Mouse (Mus musculus) midbrain, embryonic 16.5 days (tissue): Measurements from ENCODE around the gene Dpy30. TPM values are rescaled to one million over a fixed set of nuclear protein-coding genes. Genes with fewer than 3 reads are reported as not detected.
A peak's percentile ranks its signal among the peaks of the same experiment; 100 is the strongest.

ENCODE experiments used
- ATAC-seq: fragments of 200-750 bp; cut with Nextera tagmentation; 2 replicates; pipeline ENCODE4 v1.8.0; 2017; ENCODE audit warnings: moderate TSS enrichment
- H3K27ac ChIP-seq: fragments of 300-500 bp; sonication (generic); 2 replicates; pipeline ENCODE4 v1.5.1; 2014; ENCODE audit warnings: mild to moderate bottlenecking, low read length, mixed read lengths
- H3K27me3 ChIP-seq: fragments of 300-500 bp; sonication (generic); 2 replicates; pipeline ENCODE4 v1.6.1; 2014; ENCODE audit warnings: low read depth, low read length, mixed read lengths; ENCODE audit not compliant: control insufficient read depth, insufficient read depth
- H3K36me3 ChIP-seq: fragments of 300-500 bp; sonication (generic); 2 replicates; pipeline ENCODE4 v1.6.1; 2014; ENCODE audit warnings: mild to moderate bottlenecking, low read length, moderate library complexity, mixed read lengths; ENCODE audit not compliant: control insufficient read depth, insufficient read depth
- H3K4me1 ChIP-seq: fragments of 300-500 bp; sonication (generic); 2 replicates; pipeline ENCODE4 v1.6.1; 2014; ENCODE audit warnings: mild to moderate bottlenecking, low read length, mixed read lengths; ENCODE audit not compliant: control insufficient read depth, insufficient read depth
- H3K4me2 ChIP-seq: fragments of 300-500 bp; sonication (generic); 2 replicates; pipeline ENCODE4 v1.6.1; 2014; ENCODE audit warnings: mild to moderate bottlenecking, low read length, mixed read lengths
- H3K4me3 ChIP-seq: fragments of 300-500 bp; sonication (generic); 2 replicates; pipeline ENCODE4 v1.5.1; 2014; ENCODE audit warnings: low read depth, mild to moderate bottlenecking, low read length, moderate library complexity, mixed read lengths
- H3K9ac ChIP-seq: fragments of 300-500 bp; sonication (generic); 2 replicates; pipeline ENCODE4 v1.6.1; 2014; ENCODE audit warnings: low read depth, low read length, mixed read lengths
- H3K9me3 ChIP-seq: fragments of 300-500 bp; sonication (generic); replicated peaks from 2 replicates; pipeline ENCODE4 v1.6.1; 2014; ENCODE audit warnings: mild to moderate bottlenecking, low read length, mixed read lengths; ENCODE audit not compliant: control insufficient read depth, poor library complexity, severe bottlenecking
- WGBS: fragments of 180-500 bp; shearing (Covaris S2); extraction: QIAGEN DNeasy Blood & Tissue Kit; methylation state at CpG from one replicate; pipeline ENCODE4 v1.1.7; 2014; 5-methylcytosine and 5-hydroxymethylcytosine counted together
- polyA plus RNA-seq: library from polyadenylated mRNA; unstranded; fragments of >200 nt; fragmentation: Nextera tagmentation; extraction: Ambion mirVana; gene quantifications from 2 replicates; pipeline ENCODE4 v1.2.1, GENCODE M21; 2015

The Dpy30 gene
- polyA plus RNA-seq, 1 experiment from 2014 or later = 220 TPM

- 80% methylated on average over 4 of the region's 4 CpGs for WGBS
- Histone ChIP-seq H3K4me1 (peaks cover 3% of the 10 kb centered on the region), H3K36me3 (peaks cover 4% of the 10 kb centered on the region; the same call in 1 of the 2 replicates), H3K4me3 (no peak overlapping the region), H3K9ac (no peak overlapping the region), H3K27me3 (no peaks in the 10 kb centered on the region), H3K9me3 (no peaks in the 10 kb centered on the region), H3K4me2 (no peak overlapping the region), H3K27ac (no peak overlapping the region)
- ATAC-seq = no peak
Measured at GRCm38 (mm10) chr17:74286140-74286730, 37.5 kb downstream of the Dpy30 start.

GRCm38 (mm10) chr17:74285730-74286129 lies 38.0 kb downstream of the Dpy30 start:
- Histone ChIP-seq H3K4me1 (peaks cover under 1% of the 10 kb centered on the region), H3K27ac (no peak overlapping the region), H3K27me3 (no peaks in the 10 kb centered on the region), H3K9me3 (no peaks in the 10 kb centered on the region), H3K9ac (no peak overlapping the region), H3K4me2 (no peak overlapping the region), H3K4me3 (no peak overlapping the region), H3K36me3 (peaks cover 4% of the 10 kb centered on the region; the same call in 1 of the 2 replicates)
- 95% methylated on average over 2 of the region's 2 CpGs for WGBS
- no peak for ATAC-seq

- WGBS = 83% methylated on average over 2 of the region's 2 CpGs
Measured at GRCm38 (mm10) chr17:74284397-74285115, 39.2 kb downstream of the Dpy30 start.

GRCm38 (mm10) chr17:74282024-74282423 lies 41.7 kb downstream of the Dpy30 start:
- Histone ChIP-seq H3K4me2 (no peak overlapping the region), H3K9ac (no peak overlapping the region), H3K9me3 (no peaks in the 10 kb centered on the region), H3K27me3 (no peaks in the 10 kb centered on the region), H3K27ac (no peak overlapping the region), H3K36me3 (no peaks in the 10 kb centered on the region), H3K4me1 (no peaks in the 10 kb centered on the region), H3K4me3 (no peak overlapping the region)
- ATAC-seq = no peak
- WGBS = 98% methylated on average over 3 of the region's 3 CpGs

More at GRCm38 (mm10) chr17:74284397-74285115, 39.2 kb downstream of the Dpy30 start:
- H3K4me2 ChIP-seq = no peak overlapping the region
- H3K9ac ChIP-seq = no peak overlapping the region
- no peak for ATAC-seq
- no peaks in the 10 kb centered on the region for H3K27me3 ChIP-seq
- H3K36me3 ChIP-seq = peaks cover 4% of the 10 kb centered on the region; the same call in 1 of the 2 replicates
- no peak overlapping the region for H3K27ac ChIP-seq
- no peaks in the 10 kb centered on the region for H3K9me3 ChIP-seq
- no peak overlapping the region for H3K4me3 ChIP-seq
- no peaks in the 10 kb centered on the region for H3K4me1 ChIP-seq

GRCm38 (mm10) chr17:74278966-74279869 lies 44.5 kb downstream of the Dpy30 start:
- 95% methylated on average over 8 of the region's 8 CpGs for WGBS
- ATAC-seq = peak; percentile 57; the same call in 1 of the 2 replicates

GRCm38 (mm10) chr17:74274471-74274870 lies 49.3 kb downstream of the Dpy30 start:
- no peaks in the 10 kb centered on the region for H3K4me1 ChIP-seq
- H3K27me3 ChIP-seq = no peaks in the 10 kb centered on the region
- no peaks in the 10 kb centered on the region for H3K36me3 ChIP-seq
- no peak overlapping the region for H3K4me3 ChIP-seq
- no peak overlapping the region for H3K4me2 ChIP-seq
- WGBS = 91% methylated on average over 3 of the region's 3 CpGs
- ATAC-seq = no peak
- H3K27ac ChIP-seq = no peak overlapping the region
- no peak overlapping the region for H3K9ac ChIP-seq
- H3K9me3 ChIP-seq = no peaks in the 10 kb centered on the region

More at GRCm38 (mm10) chr17:74278966-74279869, 44.5 kb downstream of the Dpy30 start:
- H3K4me2 ChIP-seq = no peak overlapping the region
- H3K27me3 ChIP-seq = no peaks in the 10 kb centered on the region
- no peak overlapping the region for H3K4me3 ChIP-seq
- no peaks in the 10 kb centered on the region for H3K36me3 ChIP-seq
- H3K9me3 ChIP-seq = no peaks in the 10 kb centered on the region
- H3K4me1 ChIP-seq = no peaks in the 10 kb centered on the region
- H3K9ac ChIP-seq = no peak overlapping the region
- H3K27ac ChIP-seq = no peak overlapping the region

- Histone ChIP-seq H3K9me3 (no peaks in the 10 kb centered on the region), H3K27ac (no peak overlapping the region), H3K9ac (no peak overlapping the region), H3K36me3 (no peaks in the 10 kb centered on the region), H3K4me3 (no peak overlapping the region), H3K4me1 (no peaks in the 10 kb centered on the region), H3K27me3 (no peaks in the 10 kb centered on the region), H3K4me2 (no peak overlapping the region)
- peak; percentile 42; the same call in 1 of the 2 replicates for ATAC-seq
- 85% methylated on average over 16 of the region's 16 CpGs for WGBS
Measured at GRCm38 (mm10) chr17:74272683-74273205, 51.0 kb downstream of the Dpy30 start.

GRCm38 (mm10) chr17:74271541-74272268 lies 52.0 kb downstream of the Dpy30 start:
- Histone ChIP-seq H3K9me3 (no peaks in the 10 kb centered on the region), H3K9ac (no peak overlapping the region), H3K4me3 (no peak overlapping the region), H3K36me3 (no peaks in the 10 kb centered on the region), H3K4me1 (no peaks in the 10 kb centered on the region), H3K27me3 (no peaks in the 10 kb centered on the region), H3K4me2 (no peak overlapping the region), H3K27ac (no peak overlapping the region)
- no peak for ATAC-seq
- 95% methylated on average over 3 of the region's 3 CpGs for WGBS
